In the genomic region with DNA sequence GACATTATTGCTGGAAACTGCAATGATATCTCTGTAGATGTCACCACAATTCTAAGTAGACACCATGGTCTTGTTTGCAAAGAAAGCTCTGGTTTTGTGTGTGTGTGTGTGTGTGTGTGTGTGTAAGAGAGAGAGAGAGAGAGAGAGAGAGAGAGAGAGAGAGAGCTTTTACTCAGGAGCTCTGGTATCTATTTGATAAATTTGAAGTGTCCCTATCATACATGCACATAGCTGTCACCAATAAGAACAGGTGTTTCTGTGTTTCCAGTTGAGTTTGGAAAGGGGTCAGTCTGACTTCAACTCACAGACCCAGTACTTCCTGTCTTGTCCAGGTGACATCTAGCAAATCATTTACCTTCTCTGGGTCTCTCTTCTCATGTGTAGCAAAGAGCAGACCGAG, we compare ENCODE assay signal across 26 mouse cellular contexts.
DNase-seq lines count a peak whose midpoint lies in the region; ATAC-seq lines count a peak whose summit lies in the region.
"Had no signal": no experiment of that assay in that cellular context is flagged by ENCODE, and none has a peak within 500 bp of the region (broad histone marks: within the 10 kb centered on the region; RNA-seq: fewer than 3 reads in every experiment).

No protein-coding gene starts in this region.

- peak overlapping the region; percentile 56; the same call in 1 of the 2 replicates for H3K27ac ChIP-seq in heart, embryonic 12.5 days (ENCODE audit: poor library complexity, severe bottlenecking)
- peak overlapping the region; percentile 95 for H3K27ac ChIP-seq in liver, embryonic 16.5 days (ENCODE audit: low read length)
- H3K27ac ChIP-seq: embryonic facial prominence, embryonic 10.5 days; hindbrain, embryonic 14.5 days; layer of hippocampus, adult 2 months; left cerebral cortex, adult 2 months; neural tube, embryonic 15.5 days had no signal

- DNase-seq in heart, postnatal 25 days (ENCODE audit: low spot score): no peak
- no peak for DNase-seq in left cerebral cortex, adult 8-10 months (ENCODE audit: low spot score in 2 of 2)
- DNase-seq in lung, postnatal 10 days: no peak
- DNase-seq: adrenal gland, postnatal 36 days; B cell, adult 2 months; cerebellum, adult 8-10 months; gastrocnemius, postnatal 25 days; kidney, adult 11 months; kidney, postnatal 14 days; midbrain, embryonic 14.5 days; right cerebral cortex, postnatal 14 days; spleen, adult 18-20 months; thymus, adult 18-20 months; thymus, postnatal 4 days had no signal

- 91% methylated on average over 1 of the region's 1 CpGs for WGBS in heart, embryonic 12.5 days
- WGBS in liver, embryonic 16.5 days (ENCODE audit: insufficient replicate concordance): 55% methylated on average over 1 of the region's 1 CpGs

- H3K36me3 ChIP-seq in heart, embryonic 12.5 days: no peaks in the 10 kb centered on the region
- no peaks in the 10 kb centered on the region for H3K36me3 ChIP-seq in megakaryocyte, embryonic 14.5 days (replicated peaks; ENCODE audit: low read length)
- peaks cover 2% of the 10 kb centered on the region; the same call in 1 of the 2 replicates for H3K36me3 ChIP-seq in erythroblast, embryonic 14.5 days (ENCODE audit: control insufficient read depth)
- H3K36me3 ChIP-seq in liver, embryonic 16.5 days (ENCODE audit: control insufficient read depth, insufficient read depth): no peaks in the 10 kb centered on the region
- H3K36me3 ChIP-seq: embryonic facial prominence, embryonic 10.5 days; neural tube, embryonic 15.5 days had no signal

- intact Hi-C loops in heart, postnatal 25 days (cut with DNase I): no loop called here

- ATAC-seq in heart, embryonic 12.5 days (ENCODE audit: insufficient number of reproducible peaks, low FRiP score): no peak
- no peak for ATAC-seq in megakaryocyte, adult 5-6 weeks (ENCODE audit: poor library complexity, severe bottlenecking)
- ATAC-seq in liver, embryonic 16.5 days (ENCODE audit: low read depth): peak; percentile 68
- ATAC-seq: forebrain, embryonic 16.5 days had no signal

- H3K4me1 ChIP-seq in heart, embryonic 12.5 days (replicated peaks): peaks cover 27% of the 10 kb centered on the region
- peaks cover 76% of the 10 kb centered on the region for H3K4me1 ChIP-seq in megakaryocyte, embryonic 14.5 days
- peaks cover 62% of the 10 kb centered on the region for H3K4me1 ChIP-seq in erythroblast, embryonic 14.5 days (ENCODE audit: control insufficient read depth)
- peaks cover 42% of the 10 kb centered on the region for H3K4me1 ChIP-seq in liver, embryonic 16.5 days (ENCODE audit: control insufficient read depth, low read depth, low read length)

- H3K27me3 ChIP-seq in heart, embryonic 12.5 days (replicated peaks): no peaks in the 10 kb centered on the region
- H3K27me3 ChIP-seq in megakaryocyte, embryonic 14.5 days (replicated peaks): no peaks in the 10 kb centered on the region
- no peaks in the 10 kb centered on the region for H3K27me3 ChIP-seq in erythroblast, embryonic 14.5 days (ENCODE audit: control insufficient read depth)
- no peaks in the 10 kb centered on the region for H3K27me3 ChIP-seq in liver, embryonic 16.5 days (ENCODE audit: control insufficient read depth, insufficient read depth, low read depth, low read length)
- H3K27me3 ChIP-seq: neural tube, embryonic 15.5 days had no signal

- H3K4me2 ChIP-seq in heart, embryonic 12.5 days: no peak overlapping the region
- H3K4me2 ChIP-seq in liver, embryonic 16.5 days (ENCODE audit: low read depth, low read length): peak overlapping the region; percentile 69
- H3K4me2 ChIP-seq: hindbrain, embryonic 14.5 days; lung, embryonic 14.5 days; neural tube, embryonic 15.5 days had no signal

- no peak overlapping the region for H3K4me3 ChIP-seq in heart, embryonic 12.5 days
- H3K4me3 ChIP-seq in megakaryocyte, embryonic 14.5 days (replicated peaks): peak overlapping the region; percentile 65
- H3K4me3 ChIP-seq in erythroblast, embryonic 14.5 days (replicated peaks): peak overlapping the region; percentile 58
- peak overlapping the region; percentile 43 for H3K4me3 ChIP-seq in liver, embryonic 16.5 days (ENCODE audit: low read depth, low read length)
- H3K4me3 ChIP-seq: embryonic facial prominence, embryonic 10.5 days; layer of hippocampus, adult 2 months; left cerebral cortex, adult 2 months; neural tube, embryonic 15.5 days had no signal

- H3K9me3 ChIP-seq in heart, embryonic 12.5 days (replicated peaks): no peaks in the 10 kb centered on the region
- no peaks in the 10 kb centered on the region for H3K9me3 ChIP-seq in megakaryocyte, embryonic 14.5 days
- H3K9me3 ChIP-seq in erythroblast, embryonic 14.5 days (ENCODE audit: control insufficient read depth, low read length): no peaks in the 10 kb centered on the region
- no peaks in the 10 kb centered on the region for H3K9me3 ChIP-seq in liver, embryonic 16.5 days (replicated peaks; ENCODE audit: control insufficient read depth, low read length)
- H3K9me3 ChIP-seq: embryonic facial prominence, embryonic 10.5 days; neural tube, embryonic 15.5 days had no signal

- no peak overlapping the region for H3K9ac ChIP-seq in heart, embryonic 12.5 days
- H3K9ac ChIP-seq in liver, embryonic 16.5 days (ENCODE audit: low read depth, low read length): peak overlapping the region; percentile 54
- H3K9ac ChIP-seq: hindbrain, embryonic 14.5 days; lung, embryonic 14.5 days; neural tube, embryonic 15.5 days had no signal
